Mouse (Mus musculus): Measurements from ENCODE around the gene Dyrk2. TPM values are rescaled to one million over a fixed set of nuclear protein-coding genes. Genes with fewer than 3 reads are reported as not detected.
A peak's percentile ranks its signal among the peaks of the same experiment; 100 is the strongest.

Gene Dyrk2
- polyA plus RNA-seq, 1 experiment from 2014 or later: 7.0 TPM

DNA sequence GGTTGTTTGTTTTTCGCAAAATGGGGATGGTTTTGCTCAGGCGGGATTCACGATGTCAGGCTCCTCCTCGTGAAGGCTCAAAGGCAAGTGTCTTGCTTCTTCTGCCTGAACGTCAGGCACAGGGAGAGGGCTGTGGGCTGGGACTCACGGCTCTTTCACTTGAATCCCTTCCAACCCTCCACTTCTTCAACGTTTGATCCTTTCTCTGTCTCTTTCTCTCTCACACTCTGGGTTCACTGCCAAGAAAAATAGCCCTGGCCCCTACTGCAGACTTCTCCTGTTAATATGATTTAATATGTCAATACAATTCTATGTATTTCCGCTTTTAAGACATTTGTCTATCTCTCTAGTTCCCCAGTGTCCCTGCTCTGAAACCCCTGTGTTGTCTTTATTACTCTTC lies 32.4 kb downstream of the Dyrk2 start:
- WGBS: 35% methylated on average over 8 of the region's 8 CpGs
- Histone ChIP-seq H3K4me2 (replicated peaks; ENCODE audit: low read depth, low read length) (no peak overlapping the region), H3K4me3 (ENCODE audit: low read depth, low read length) (no peak overlapping the region), H3K9ac (replicated peaks; ENCODE audit: low read depth) (no peak overlapping the region), H3K27ac (ENCODE audit: low read length) (no peak overlapping the region), H3K4me1 (ENCODE audit: insufficient read depth, low read depth, low read length) (no peaks in the 10 kb centered on the region), H3K27me3 (replicated peaks; ENCODE audit: insufficient read depth, low read length) (no peaks in the 10 kb centered on the region), H3K9me3 (ENCODE audit: low read length) (no peaks in the 10 kb centered on the region), H3K36me3 (ENCODE audit: insufficient read depth, low read length) (no peaks in the 10 kb centered on the region)
- ATAC-seq: no peak
- TF ChIP-seq CTCF (IDR thresholded peaks at IDR 0.05) (no peak), EP300 (IDR thresholded peaks at IDR 0.05) (no peak)
- no peak for DNase-seq (ENCODE audit: low spot score)

DNA sequence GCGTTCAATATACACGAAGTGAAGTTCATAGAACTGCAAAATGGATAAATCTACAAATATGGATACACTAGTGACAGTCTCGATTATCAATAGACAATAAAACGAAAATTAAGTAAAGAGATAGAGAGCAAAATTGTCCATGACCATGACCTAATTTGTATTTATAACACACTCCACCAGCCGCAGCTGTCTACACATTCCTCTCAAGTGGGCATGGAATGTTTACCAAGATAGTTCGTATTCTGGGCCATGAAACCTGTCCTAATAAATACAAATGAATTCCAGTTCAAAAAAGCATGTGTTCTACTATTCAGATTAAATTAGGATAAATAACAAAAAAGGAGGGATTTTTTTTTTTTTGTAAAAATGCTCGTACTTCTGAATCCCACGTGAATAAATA lies 38.8 kb downstream of the Dyrk2 start:
- Histone ChIP-seq H3K4me2 (replicated peaks; ENCODE audit: low read depth, low read length) (no peak overlapping the region), H3K36me3 (ENCODE audit: insufficient read depth, low read length) (no peaks in the 10 kb centered on the region), H3K27me3 (replicated peaks; ENCODE audit: insufficient read depth, low read length) (no peaks in the 10 kb centered on the region), H3K9me3 (ENCODE audit: low read length) (no peaks in the 10 kb centered on the region), H3K4me3 (ENCODE audit: low read depth, low read length) (no peak overlapping the region), H3K9ac (replicated peaks; ENCODE audit: low read depth) (no peak overlapping the region), H3K27ac (ENCODE audit: low read length) (no peak overlapping the region), H3K4me1 (ENCODE audit: insufficient read depth, low read depth, low read length) (no peaks in the 10 kb centered on the region)
- DNase-seq (ENCODE audit: low spot score) (no peak), ATAC-seq (no peak)
- TF ChIP-seq CTCF (IDR thresholded peaks at IDR 0.05) (no peak), EP300 (IDR thresholded peaks at IDR 0.05) (no peak)
- 66% methylated on average over 8 of the region's 8 CpGs for WGBS

DNA sequence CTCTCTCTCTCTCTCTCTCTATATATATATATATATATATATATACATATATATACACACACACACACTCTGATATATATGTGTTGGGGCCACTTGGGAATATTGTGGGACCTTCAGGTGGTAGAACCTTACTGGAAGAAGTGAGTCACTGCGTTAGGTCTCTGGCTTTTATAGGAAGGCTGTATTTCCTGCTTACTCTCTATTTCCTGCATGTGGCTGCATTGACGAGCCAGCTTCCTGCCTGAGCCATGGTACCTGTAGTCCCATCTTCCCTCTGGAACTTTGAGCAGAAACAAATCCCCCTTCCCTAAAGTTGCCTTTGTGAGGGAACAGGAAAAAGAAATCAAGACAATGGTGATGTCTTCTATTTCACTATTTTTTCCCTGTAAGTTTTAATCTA lies 40.4 kb downstream of the Dyrk2 start:
- Histone ChIP-seq H3K4me3 (ENCODE audit: low read depth, low read length) (no peak overlapping the region), H3K36me3 (ENCODE audit: insufficient read depth, low read length) (no peaks in the 10 kb centered on the region), H3K27ac (ENCODE audit: low read length) (no peak overlapping the region), H3K27me3 (replicated peaks; ENCODE audit: insufficient read depth, low read length) (no peaks in the 10 kb centered on the region), H3K4me1 (ENCODE audit: insufficient read depth, low read depth, low read length) (no peaks in the 10 kb centered on the region), H3K4me2 (replicated peaks; ENCODE audit: low read depth, low read length) (no peak overlapping the region), H3K9me3 (ENCODE audit: low read length) (no peaks in the 10 kb centered on the region), H3K9ac (replicated peaks; ENCODE audit: low read depth) (no peak overlapping the region)
- ATAC-seq: no peak
- WGBS: 50% methylated on average over 2 of the region's 2 CpGs
- TF ChIP-seq CTCF (IDR thresholded peaks at IDR 0.05) (no peak), EP300 (IDR thresholded peaks at IDR 0.05) (no peak)
- no peak for DNase-seq (ENCODE audit: low spot score)

DNA sequence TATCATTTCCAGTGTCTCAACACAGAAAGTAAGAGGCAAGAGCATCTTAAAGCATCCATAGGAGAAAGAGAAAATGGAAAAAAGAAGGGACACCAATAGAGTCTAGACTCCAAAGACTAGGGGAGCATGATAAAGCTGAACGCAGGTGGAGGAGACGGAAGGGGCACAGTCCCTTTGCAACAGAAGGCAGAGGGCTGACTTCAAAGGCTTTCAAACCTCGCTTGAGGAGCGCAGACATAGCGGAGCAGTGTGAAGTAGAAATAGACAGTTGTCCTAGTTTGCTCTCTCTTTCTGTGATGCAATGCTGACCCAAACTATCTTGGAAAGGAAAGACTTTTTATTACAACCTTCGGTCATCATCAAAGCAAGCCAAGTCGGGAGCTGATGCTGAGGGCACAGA lies 42.9 kb downstream of the Dyrk2 start:
- H3K36me3 ChIP-seq (ENCODE audit: insufficient read depth, low read length): no peaks in the 10 kb centered on the region
- no peaks in the 10 kb centered on the region for H3K9me3 ChIP-seq (ENCODE audit: low read length)
- no peak overlapping the region for H3K4me3 ChIP-seq (ENCODE audit: low read depth, low read length)
- 90% methylated on average over 7 of the region's 7 CpGs for WGBS
- ATAC-seq (no peak), DNase-seq (ENCODE audit: low spot score) (no peak)
- H3K4me2 ChIP-seq (replicated peaks; ENCODE audit: low read depth, low read length): no peak overlapping the region
- TF ChIP-seq EP300 (IDR thresholded peaks at IDR 0.05) (no peak), CTCF (IDR thresholded peaks at IDR 0.05) (no peak)
- H3K9ac ChIP-seq (replicated peaks; ENCODE audit: low read depth): no peak overlapping the region
- no peaks in the 10 kb centered on the region for H3K4me1 ChIP-seq (ENCODE audit: insufficient read depth, low read depth, low read length)
- no peak overlapping the region for H3K27ac ChIP-seq (ENCODE audit: low read length)
- no peaks in the 10 kb centered on the region for H3K27me3 ChIP-seq (replicated peaks; ENCODE audit: insufficient read depth, low read length)

DNA sequence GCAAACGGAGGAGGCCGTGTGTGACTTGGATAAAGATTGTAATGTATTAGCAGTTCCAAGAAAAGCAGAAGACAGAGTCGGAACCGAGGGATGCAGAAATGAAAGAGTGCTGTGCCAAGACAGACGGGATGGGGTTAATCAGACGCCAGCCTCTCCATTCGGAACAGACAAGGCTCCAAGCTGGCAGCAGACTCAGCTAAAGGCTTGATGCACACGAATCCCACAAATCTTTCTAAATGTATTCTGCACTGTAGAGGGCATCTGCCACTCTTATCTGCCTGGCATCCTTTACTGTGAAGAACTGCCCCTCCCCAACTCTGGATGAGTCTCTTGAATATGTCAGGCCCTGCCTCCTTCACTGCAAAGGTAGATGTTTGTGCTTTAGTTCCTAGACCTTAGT lies 45.2 kb downstream of the Dyrk2 start:
- TF ChIP-seq EP300 (IDR thresholded peaks at IDR 0.05): no peak
- H3K36me3 ChIP-seq (ENCODE audit: insufficient read depth, low read length): no peaks in the 10 kb centered on the region
- H3K4me2 ChIP-seq (replicated peaks; ENCODE audit: low read depth, low read length): no peak overlapping the region
- ATAC-seq: no peak
- H3K9me3 ChIP-seq (ENCODE audit: low read length): no peaks in the 10 kb centered on the region
- H3K9ac ChIP-seq (replicated peaks; ENCODE audit: low read depth): no peak overlapping the region
- no peak overlapping the region for H3K27ac ChIP-seq (ENCODE audit: low read length)
- H3K4me1 ChIP-seq (ENCODE audit: insufficient read depth, low read depth, low read length): no peaks in the 10 kb centered on the region
- no peak overlapping the region for H3K4me3 ChIP-seq (ENCODE audit: low read depth, low read length)
- no peak for DNase-seq (ENCODE audit: low spot score)
- 75% methylated on average over 8 of the region's 8 CpGs for WGBS
- H3K27me3 ChIP-seq (replicated peaks; ENCODE audit: insufficient read depth, low read length): no peaks in the 10 kb centered on the region

DNA sequence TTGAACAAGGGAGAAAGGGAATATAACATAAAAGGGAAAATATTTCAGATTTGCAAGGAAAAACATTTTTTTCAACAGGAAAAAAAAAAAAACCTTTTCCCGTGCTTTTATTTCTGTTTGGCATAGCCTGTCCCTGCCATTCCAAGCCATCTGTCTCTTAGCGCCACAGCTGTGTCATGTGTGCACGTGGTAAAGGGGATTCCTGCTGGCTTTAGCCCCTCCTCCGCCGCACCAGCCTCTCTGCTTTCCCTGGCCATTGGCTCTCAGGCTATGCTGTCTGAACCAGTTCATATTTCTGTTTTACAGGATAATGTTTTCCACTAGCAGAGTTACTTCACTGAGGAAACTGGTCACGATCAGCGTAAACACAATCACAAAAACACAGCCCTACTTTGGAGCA lies 49.1 kb downstream of the Dyrk2 start:
- H3K27ac ChIP-seq (ENCODE audit: low read length): no peak overlapping the region
- WGBS: 19% methylated on average over 7 of the region's 7 CpGs
- no peaks in the 10 kb centered on the region for H3K9me3 ChIP-seq (ENCODE audit: low read length)
- no peaks in the 10 kb centered on the region for H3K27me3 ChIP-seq (replicated peaks; ENCODE audit: insufficient read depth, low read length)
- no peak overlapping the region for H3K4me2 ChIP-seq (replicated peaks; ENCODE audit: low read depth, low read length)
- H3K4me3 ChIP-seq (ENCODE audit: low read depth, low read length): no peak overlapping the region
- no peaks in the 10 kb centered on the region for H3K4me1 ChIP-seq (ENCODE audit: insufficient read depth, low read depth, low read length)
- H3K36me3 ChIP-seq (ENCODE audit: insufficient read depth, low read length): no peaks in the 10 kb centered on the region
- H3K9ac ChIP-seq (replicated peaks; ENCODE audit: low read depth): no peak overlapping the region
- TF ChIP-seq CTCF (IDR thresholded peaks at IDR 0.05) (no peak), EP300 (IDR thresholded peaks at IDR 0.05) (no peak)
- DNase-seq (ENCODE audit: low spot score) (peak; percentile 56), ATAC-seq (peak; percentile 85)

DNA sequence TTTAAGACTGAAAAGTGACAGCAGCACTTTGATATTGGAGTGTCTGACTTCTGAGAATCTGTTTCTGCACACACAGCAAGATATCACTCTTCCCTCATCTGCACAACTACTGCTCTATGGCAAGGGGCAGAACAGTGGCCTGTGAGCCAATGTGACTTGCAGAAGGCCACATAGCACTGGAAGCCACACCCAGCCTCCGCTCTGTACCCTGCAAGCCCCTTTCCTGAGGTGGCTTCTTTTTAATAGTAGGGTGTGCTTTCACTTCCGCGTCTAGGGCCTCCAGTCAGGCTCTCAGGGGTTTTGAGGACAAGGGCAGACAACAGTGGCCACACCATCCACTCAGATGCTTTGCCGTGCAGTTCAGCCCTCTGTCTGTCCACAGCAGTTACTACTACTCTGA lies 50.2 kb downstream of the Dyrk2 start:
- WGBS: 84% methylated on average over 4 of the region's 4 CpGs
- Histone ChIP-seq H3K4me1 (ENCODE audit: insufficient read depth, low read depth, low read length) (no peaks in the 10 kb centered on the region), H3K36me3 (ENCODE audit: insufficient read depth, low read length) (no peaks in the 10 kb centered on the region), H3K9ac (replicated peaks; ENCODE audit: low read depth) (no peak overlapping the region), H3K27ac (ENCODE audit: low read length) (no peak overlapping the region), H3K27me3 (replicated peaks; ENCODE audit: insufficient read depth, low read length) (no peaks in the 10 kb centered on the region), H3K9me3 (ENCODE audit: low read length) (no peaks in the 10 kb centered on the region), H3K4me2 (replicated peaks; ENCODE audit: low read depth, low read length) (no peak overlapping the region), H3K4me3 (ENCODE audit: low read depth, low read length) (no peak overlapping the region)
- DNase-seq (ENCODE audit: low spot score): no peak
- no peak for ATAC-seq
- TF ChIP-seq EP300 (IDR thresholded peaks at IDR 0.05) (no peak), CTCF (IDR thresholded peaks at IDR 0.05) (no peak)

All from lung, postnatal 0 days (tissue).